Mouse (Mus musculus) forebrain, embryonic 16.5 days (tissue): Measurements from ENCODE around the gene Ctbp1. TPM values are rescaled to one million over a fixed set of nuclear protein-coding genes. Genes with fewer than 3 reads are reported as not detected.

Experiments
- ATAC-seq: fragments of 200-750 bp; cut with Nextera tagmentation; 2 replicates; pipeline ENCODE4 v1.8.0; 2017; ENCODE audit warnings: mild to moderate bottlenecking, moderate library complexity
- H3K27ac ChIP-seq: fragments of 300-500 bp; sonication (generic); 2 replicates; pipeline ENCODE4 v1.5.1; 2014; ENCODE audit warnings: low read length, control low read depth
- H3K27me3 ChIP-seq: fragments of 300-500 bp; sonication (generic); replicated peaks from 2 replicates; pipeline ENCODE4 v1.6.1; 2014; ENCODE audit warnings: low read length; ENCODE audit not compliant: control insufficient read depth, insufficient read depth
- H3K36me3 ChIP-seq: fragments of 300-500 bp; sonication (generic); 2 replicates; pipeline ENCODE4 v1.6.1; 2014; ENCODE audit not compliant: control insufficient read depth, insufficient read depth
- H3K4me1 ChIP-seq: fragments of 300-500 bp; sonication (generic); replicated peaks from 2 replicates; pipeline ENCODE4 v1.6.1; 2014; ENCODE audit warnings: low read length; ENCODE audit not compliant: control insufficient read depth, insufficient read depth
- H3K4me2 ChIP-seq: fragments of 300-500 bp; sonication (generic); 2 replicates; pipeline ENCODE4 v1.6.1; 2014; ENCODE audit warnings: mild to moderate bottlenecking, low read length, control low read depth
- H3K4me3 ChIP-seq: fragments of 300-500 bp; sonication (generic); replicated peaks from 2 replicates; pipeline ENCODE4 v1.5.1; 2014; ENCODE audit warnings: mild to moderate bottlenecking, low read length, control low read depth
- H3K9ac ChIP-seq: fragments of 300-500 bp; sonication (generic); replicated peaks from 2 replicates; pipeline ENCODE4 v1.6.1; 2014; ENCODE audit warnings: low read depth, low read length, control low read depth
- H3K9me3 ChIP-seq: fragments of 300-500 bp; sonication (generic); 2 replicates; pipeline ENCODE4 v1.6.1; 2016; ENCODE audit warnings: low read length; ENCODE audit not compliant: control insufficient read depth
- WGBS: fragments of 180-500 bp; shearing (Covaris S2); extraction: QIAGEN DNeasy Blood & Tissue Kit; methylation state at CpG from one replicate; pipeline ENCODE4 v1.1.7; 2014; 5-methylcytosine and 5-hydroxymethylcytosine counted together
- polyA plus RNA-seq: library from polyadenylated mRNA; unstranded; fragments of >200 nt; fragmentation: Nextera tagmentation; extraction: Ambion mirVana; gene quantifications from 2 replicates; pipeline ENCODE4 v1.2.1, GENCODE M21; 2015

Ctbp1 gene
- polyA plus RNA-seq, 1 experiment from 2014 or later = 496 TPM

DNA sequence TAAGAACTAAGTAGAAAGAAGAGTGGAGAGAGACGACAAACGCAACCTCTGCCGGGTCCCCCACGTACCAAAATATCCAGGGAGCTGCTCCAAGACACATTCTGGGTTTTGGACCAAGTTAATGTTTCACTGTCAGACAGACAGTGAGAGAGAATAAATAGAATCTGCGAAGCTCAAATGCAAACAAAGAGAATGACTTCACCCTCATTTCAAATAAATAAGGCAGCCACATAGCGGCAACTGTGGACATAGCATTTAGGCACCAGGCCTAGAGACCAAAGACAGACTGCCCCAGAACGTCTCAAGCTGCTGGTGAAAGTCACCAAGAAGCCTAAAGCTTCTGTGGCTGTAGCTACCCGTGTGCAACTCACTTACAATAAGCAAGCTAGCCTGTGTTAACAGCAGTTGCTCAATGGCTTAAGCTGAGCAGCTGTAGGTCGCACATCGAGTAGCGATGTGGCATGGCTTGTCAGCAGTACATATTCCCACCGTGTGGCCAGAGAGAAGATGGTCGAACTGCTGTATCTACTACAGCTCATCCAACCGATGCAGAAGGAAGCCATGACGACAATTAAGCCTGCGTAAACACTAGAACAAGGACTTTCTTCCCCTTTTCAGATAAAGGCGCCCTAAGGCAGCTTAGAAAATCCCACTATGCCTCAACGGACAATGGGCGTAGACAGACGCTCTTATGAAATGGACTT lies 55.9 kb downstream of the Ctbp1 start:
- no peaks in the 10 kb centered on the region for H3K27me3 ChIP-seq
- no peak for ATAC-seq
- WGBS = 74% methylated on average over 20 of the region's 20 CpGs

DNA sequence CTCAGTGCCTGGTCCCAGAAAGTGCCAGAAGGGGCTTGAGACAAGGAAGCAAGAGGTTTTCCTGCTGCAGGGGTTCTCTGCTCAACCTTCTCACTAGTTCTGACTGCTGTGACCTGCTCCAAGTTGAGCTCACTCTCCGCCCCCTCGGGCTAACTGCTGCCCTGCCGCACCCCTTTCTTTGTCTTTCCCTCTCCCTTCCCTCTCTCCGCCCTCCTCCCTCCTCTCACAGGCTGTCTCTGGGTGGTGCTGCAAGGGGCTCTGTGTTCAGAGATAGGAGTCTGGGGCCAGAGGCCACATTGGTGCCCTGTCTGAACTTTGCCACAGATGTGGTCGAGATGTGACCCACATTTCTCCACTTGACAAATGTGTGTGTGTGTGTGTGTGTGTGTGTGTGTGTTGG lies 56.7 kb downstream of the Ctbp1 start, which contains the start of gene Spon2:
TSS of gene Spon2 (minus strand) at position 375 of the 400 bp plus-strand sequence.
- H3K27ac ChIP-seq = no peak within 1 kb of the TSS
- no peak within 1 kb of the TSS for H3K9ac ChIP-seq
- whole genome bisulfite sequencing = 21% methylated on average over 5 of the region's 5 CpGs
- no peak within 1 kb of the TSS for H3K4me2 ChIP-seq
- H3K27me3 ChIP-seq = no peaks in the 10 kb centered on the region
- no peaks in the 10 kb centered on the region for H3K9me3 ChIP-seq
- H3K4me3 ChIP-seq = no peak within 1 kb of the TSS
- no peak for ATAC-seq
- no peaks in the 10 kb centered on the region for H3K4me1 ChIP-seq
- no peaks in the 10 kb centered on the region for H3K36me3 ChIP-seq

More for the DNA sequence above, 55.9 kb downstream of the Ctbp1 start:
- Histone ChIP-seq H3K4me3 (no peak overlapping the region), H3K9me3 (no peaks in the 10 kb centered on the region), H3K4me2 (no peak overlapping the region), H3K36me3 (no peaks in the 10 kb centered on the region), H3K27ac (no peak overlapping the region), H3K9ac (no peak overlapping the region), H3K4me1 (no peaks in the 10 kb centered on the region)

DNA sequence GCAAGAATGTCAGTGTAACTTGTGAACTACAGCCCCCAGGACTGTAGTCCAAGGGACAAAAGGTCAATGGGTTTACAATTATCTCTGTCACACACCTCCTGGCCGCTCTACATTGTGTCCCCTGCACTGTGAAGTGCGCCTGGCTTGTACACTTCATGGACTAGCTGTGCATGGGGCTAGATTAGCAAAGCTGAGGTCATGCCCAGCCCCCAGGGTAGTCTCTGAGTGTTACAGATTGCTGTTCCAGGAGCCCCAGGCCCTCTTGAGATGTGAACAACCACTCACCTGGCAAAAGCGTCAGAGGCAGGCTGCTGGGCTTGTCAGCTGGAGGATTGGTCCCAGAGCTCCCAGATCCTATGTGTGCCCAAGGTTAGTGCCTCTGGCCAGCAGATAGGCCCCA lies 57.1 kb downstream of the Ctbp1 start:
- no peak overlapping the region for H3K9ac ChIP-seq
- H3K9me3 ChIP-seq = no peaks in the 10 kb centered on the region
- no peak overlapping the region for H3K4me2 ChIP-seq
- no peaks in the 10 kb centered on the region for H3K27me3 ChIP-seq
- no peak overlapping the region for H3K27ac ChIP-seq
- no peaks in the 10 kb centered on the region for H3K36me3 ChIP-seq
- ATAC-seq = no peak
- H3K4me3 ChIP-seq = no peak overlapping the region
- no peaks in the 10 kb centered on the region for H3K4me1 ChIP-seq
- 49% methylated on average over 3 of the region's 3 CpGs for WGBS

DNA sequence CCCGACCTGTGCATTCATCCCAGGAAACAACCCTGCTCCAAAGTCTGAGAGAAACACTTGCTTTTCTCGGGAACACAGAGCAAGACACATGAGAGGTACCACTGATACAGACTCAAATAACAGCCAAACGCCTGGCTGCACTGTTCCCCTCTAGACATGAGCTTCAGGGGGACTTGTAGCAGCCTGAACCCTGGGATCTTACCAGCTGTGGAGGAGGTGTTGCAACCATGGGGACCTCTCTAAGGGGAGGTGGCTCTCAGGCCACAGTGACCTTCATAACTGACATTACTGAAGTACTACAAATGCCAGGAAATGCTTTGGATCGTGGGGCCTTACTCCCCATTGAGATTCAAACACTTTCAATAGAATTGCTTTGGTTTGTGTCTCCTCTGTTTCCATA lies 60.1 kb downstream of the Ctbp1 start:
- no peaks in the 10 kb centered on the region for H3K27me3 ChIP-seq
- no peak overlapping the region for H3K4me2 ChIP-seq
- H3K4me3 ChIP-seq = no peak overlapping the region
- H3K9ac ChIP-seq = no peak overlapping the region
- H3K36me3 ChIP-seq = no peaks in the 10 kb centered on the region
- H3K4me1 ChIP-seq = no peaks in the 10 kb centered on the region
- no peaks in the 10 kb centered on the region for H3K9me3 ChIP-seq
- no peak for ATAC-seq
- 73% methylated on average over 4 of the region's 4 CpGs for WGBS
- H3K27ac ChIP-seq = no peak overlapping the region

DNA sequence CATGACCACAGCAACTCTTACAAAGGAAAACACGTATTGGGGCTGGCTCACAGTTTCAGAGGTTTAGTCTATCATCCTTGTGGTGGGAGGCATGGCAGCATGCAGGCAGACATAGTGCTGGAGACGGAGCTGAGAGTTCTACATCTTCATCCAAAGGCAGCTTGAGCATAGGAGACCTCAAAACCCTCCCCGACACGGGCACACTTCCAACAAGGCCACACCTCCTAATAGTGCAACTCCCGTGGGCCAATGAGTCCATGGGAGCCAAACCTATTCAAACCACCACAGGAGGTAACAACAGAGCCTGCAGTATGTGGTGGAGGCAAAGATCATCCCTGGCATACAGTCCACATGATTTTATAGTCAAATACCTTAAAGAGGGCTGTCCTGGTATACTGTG lies 63.5 kb downstream of the Ctbp1 start:
- no peaks in the 10 kb centered on the region for H3K36me3 ChIP-seq
- H3K4me2 ChIP-seq = no peak overlapping the region
- no peaks in the 10 kb centered on the region for H3K4me1 ChIP-seq
- H3K9ac ChIP-seq = no peak overlapping the region
- H3K27ac ChIP-seq = no peak overlapping the region
- H3K27me3 ChIP-seq = no peaks in the 10 kb centered on the region
- no peak for ATAC-seq
- WGBS = 77% methylated on average over 5 of the region's 5 CpGs
- H3K4me3 ChIP-seq = no peak overlapping the region
- H3K9me3 ChIP-seq = no peaks in the 10 kb centered on the region

GRCm38 (mm10) chr5:33210515-33210914 lies 64.3 kb downstream of the Ctbp1 start:
- no peak overlapping the region for H3K27ac ChIP-seq
- no peak for ATAC-seq
- no peak overlapping the region for H3K4me2 ChIP-seq
- no peaks in the 10 kb centered on the region for H3K27me3 ChIP-seq
- H3K4me1 ChIP-seq = no peaks in the 10 kb centered on the region
- 90% methylated on average over 3 of the region's 3 CpGs for WGBS
- H3K36me3 ChIP-seq = no peaks in the 10 kb centered on the region
- no peaks in the 10 kb centered on the region for H3K9me3 ChIP-seq
- no peak overlapping the region for H3K4me3 ChIP-seq
- H3K9ac ChIP-seq = no peak overlapping the region

DNA sequence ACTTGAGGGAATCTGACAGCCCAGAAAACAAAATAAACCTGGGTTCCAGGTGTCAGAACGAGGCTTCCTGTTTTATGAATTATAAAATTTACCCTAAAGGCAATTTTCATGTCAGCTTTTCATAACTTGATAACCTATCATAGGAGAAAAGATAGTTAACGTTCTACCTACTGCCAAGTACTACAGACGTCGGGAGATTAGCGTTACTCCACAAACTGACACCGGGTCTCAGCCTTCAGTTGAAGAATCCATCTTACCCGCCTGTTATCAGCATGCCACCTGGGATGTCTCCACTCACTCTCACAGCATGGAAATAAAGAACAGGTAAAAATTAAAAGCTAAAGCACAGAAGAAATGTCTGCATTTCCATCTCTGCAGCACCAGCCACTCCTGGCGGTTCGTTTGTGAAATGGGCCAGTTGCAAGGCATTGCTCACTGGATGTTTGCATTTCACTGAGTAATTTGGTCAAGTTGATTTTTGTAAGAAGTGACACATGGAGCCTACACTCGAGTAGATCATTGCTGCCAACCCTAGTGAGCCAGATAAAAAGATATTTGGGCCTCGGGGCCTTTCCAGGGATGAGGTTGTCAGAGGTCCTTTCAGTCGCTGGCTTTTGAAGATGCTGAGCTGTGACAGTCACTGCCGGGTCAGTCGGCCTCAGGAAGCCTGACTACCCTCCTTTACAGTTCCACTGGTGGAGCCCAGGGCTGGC lies 66.1 kb downstream of the Ctbp1 start:
- 78% methylated on average over 14 of the region's 14 CpGs for WGBS
- H3K9ac ChIP-seq = no peak overlapping the region
- 0 out of 2 replicates have a peak, but pooled peaks cover 2% of the 10 kb centered on the region for H3K4me1 ChIP-seq
- no peak overlapping the region for H3K4me3 ChIP-seq
- H3K36me3 ChIP-seq = no peaks in the 10 kb centered on the region
- H3K27ac ChIP-seq = no peak overlapping the region
- no peak overlapping the region for H3K4me2 ChIP-seq
- no peaks in the 10 kb centered on the region for H3K27me3 ChIP-seq
- no peaks in the 10 kb centered on the region for H3K9me3 ChIP-seq
- no peak for ATAC-seq

- WGBS = 57% methylated on average over 9 of the region's 9 CpGs
- ATAC-seq = no peak
These were observed 67.7 kb downstream of the Ctbp1 start for GRCm38 (mm10) chr5:33207136-33207535.

DNA sequence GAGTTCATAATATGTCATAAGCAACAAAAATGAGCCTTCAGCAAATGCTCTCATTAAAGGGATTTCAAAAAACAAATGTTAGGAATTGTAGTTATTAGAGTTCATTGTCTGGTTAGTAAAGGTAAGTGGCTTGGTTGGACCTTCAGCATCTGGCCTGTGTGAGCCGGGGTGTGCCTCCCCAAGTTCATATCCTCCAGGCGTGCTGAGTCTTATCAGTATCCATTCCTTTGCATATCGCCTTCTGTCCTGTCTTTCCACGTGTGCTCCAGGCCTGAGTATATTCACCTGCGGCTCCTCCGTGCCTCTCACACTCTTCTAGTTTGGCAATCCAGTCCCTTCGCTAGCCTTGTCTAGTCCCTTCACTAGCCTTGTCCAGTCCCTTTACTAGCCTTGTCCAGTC lies 68.5 kb downstream of the Ctbp1 start:
- H3K27me3 ChIP-seq = no peaks in the 10 kb centered on the region
- no peaks in the 10 kb centered on the region for H3K36me3 ChIP-seq
- H3K4me3 ChIP-seq = no peak overlapping the region
- no peak overlapping the region for H3K4me2 ChIP-seq
- no peak overlapping the region for H3K9ac ChIP-seq
- H3K4me1 ChIP-seq = 0 out of 2 replicates have a peak, but pooled peaks cover 2% of the 10 kb centered on the region
- H3K27ac ChIP-seq = no peak overlapping the region
- no peak for ATAC-seq
- H3K9me3 ChIP-seq = no peaks in the 10 kb centered on the region
- WGBS = 92% methylated on average over 7 of the region's 7 CpGs

More at GRCm38 (mm10) chr5:33207136-33207535, 67.7 kb downstream of the Ctbp1 start:
- H3K4me1 ChIP-seq = 0 out of 2 replicates have a peak, but pooled peaks cover 2% of the 10 kb centered on the region
- H3K27me3 ChIP-seq = no peaks in the 10 kb centered on the region
- H3K4me2 ChIP-seq = no peak overlapping the region
- no peak overlapping the region for H3K9ac ChIP-seq
- no peak overlapping the region for H3K27ac ChIP-seq
- no peaks in the 10 kb centered on the region for H3K9me3 ChIP-seq
- H3K36me3 ChIP-seq = no peaks in the 10 kb centered on the region
- no peak overlapping the region for H3K4me3 ChIP-seq
